Mouse (Mus musculus) gastrocnemius, postnatal 10 days (tissue): ENCODE results near the gene Papola. TPM values are rescaled to one million over a fixed set of nuclear protein-coding genes. Genes with fewer than 3 reads are reported as not detected.
"Not testable (repeated sequence)": the region's sequence is repeated elsewhere in the genome, so short reads cannot be mapped to it uniquely, and the experiment has no call there.

Experiments
- DNase-seq: peaks from one replicate; pipeline ENCODE4 v3.0.0; 2021; ENCODE audit warnings: mixed read lengths
- total RNA-seq, 2 experiments: library from RNA; stranded (reverse); gene quantifications; 2 replicates each; pipeline ENCODE4 v1.2.3; 2021

The Papola gene
- total RNA-seq, 2 experiments from 2014 or later, result 87.5 to 97.4 TPM

DNA sequence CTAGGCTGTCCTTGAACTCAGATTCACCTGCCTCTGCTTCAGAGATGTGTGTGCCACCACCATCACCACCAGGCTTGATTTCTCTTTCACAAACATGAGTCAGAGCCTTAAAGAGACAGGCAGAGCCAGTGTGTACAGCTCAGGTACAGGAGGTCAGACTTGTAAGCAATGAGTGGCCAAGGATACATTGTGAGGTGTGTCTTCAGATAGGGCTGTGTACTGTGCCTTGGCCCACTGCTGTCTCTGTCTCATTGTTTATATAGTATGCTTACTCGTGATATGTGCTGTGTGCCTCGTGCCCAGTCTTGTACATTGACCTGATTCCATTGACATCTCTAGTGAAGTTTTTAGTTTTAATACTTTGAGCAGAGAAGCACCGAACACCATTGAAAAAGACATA lies 21.3 kb downstream of the Papola start:
- DNase-seq, result no peak

- DNase-seq, result no peak
Observed at GRCm38 (mm10) chr12:105806205-105806604, 21.7 kb downstream of the Papola start.

DNA sequence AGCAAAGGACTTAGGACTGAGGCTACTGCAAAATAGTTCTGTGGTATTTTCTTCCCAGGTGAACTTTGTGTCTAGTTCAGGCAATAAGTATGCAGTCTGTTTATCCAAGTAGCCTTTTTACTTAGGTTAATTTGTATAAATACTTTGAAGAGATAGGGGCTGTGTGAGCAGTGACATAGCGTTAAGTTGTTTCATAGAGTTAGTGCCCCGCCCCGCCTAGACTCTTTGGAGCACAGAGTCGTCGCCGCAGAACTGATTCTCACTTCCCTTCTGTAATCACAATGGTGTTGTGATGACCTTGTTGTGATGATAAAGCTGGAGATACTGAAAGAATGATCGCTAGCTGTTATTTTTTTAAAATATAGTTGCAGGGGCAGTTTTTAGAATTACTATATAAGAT lies 22.9 kb downstream of the Papola start:
- no peak for DNase-seq

DNA sequence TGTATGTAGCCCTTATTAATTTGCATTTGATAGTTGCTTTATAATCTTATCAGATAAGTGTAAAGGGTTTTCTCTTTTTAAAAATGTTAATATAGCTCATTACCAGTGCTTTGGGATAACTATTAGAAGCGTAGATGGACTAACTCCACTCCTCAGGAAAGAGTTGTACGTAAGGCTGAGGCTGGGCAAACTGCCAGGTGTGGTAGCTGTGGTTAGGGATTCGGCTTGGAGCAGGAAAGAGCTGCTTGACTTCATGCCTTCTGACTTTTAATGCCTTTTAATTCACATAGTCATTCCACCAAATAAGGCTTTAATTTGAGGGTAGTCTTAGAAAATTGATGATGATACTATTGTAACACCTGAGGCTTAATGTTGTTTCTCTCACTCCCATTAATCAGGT lies 24.5 kb downstream of the Papola start:
- no peak for DNase-seq

DNA sequence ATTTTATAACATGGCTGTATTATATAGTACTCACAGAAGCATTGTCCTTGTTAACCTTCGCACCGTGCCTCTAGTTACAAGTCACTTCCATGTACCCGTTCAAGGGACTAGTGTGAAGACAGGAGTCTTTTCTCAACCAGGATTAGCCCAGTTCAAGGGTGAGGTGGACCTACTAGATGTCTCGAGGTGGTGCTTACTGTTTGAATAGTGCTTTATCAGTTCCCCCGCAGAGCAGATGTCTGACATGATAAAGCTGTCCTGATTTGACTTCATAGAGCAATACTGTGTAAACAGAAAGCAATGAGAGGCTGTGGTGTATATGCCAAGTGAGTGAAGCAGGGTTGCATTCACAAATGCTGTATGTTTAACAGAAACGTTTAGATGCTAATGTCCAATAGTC lies 26.1 kb downstream of the Papola start:
- no peak for DNase-seq

DNA sequence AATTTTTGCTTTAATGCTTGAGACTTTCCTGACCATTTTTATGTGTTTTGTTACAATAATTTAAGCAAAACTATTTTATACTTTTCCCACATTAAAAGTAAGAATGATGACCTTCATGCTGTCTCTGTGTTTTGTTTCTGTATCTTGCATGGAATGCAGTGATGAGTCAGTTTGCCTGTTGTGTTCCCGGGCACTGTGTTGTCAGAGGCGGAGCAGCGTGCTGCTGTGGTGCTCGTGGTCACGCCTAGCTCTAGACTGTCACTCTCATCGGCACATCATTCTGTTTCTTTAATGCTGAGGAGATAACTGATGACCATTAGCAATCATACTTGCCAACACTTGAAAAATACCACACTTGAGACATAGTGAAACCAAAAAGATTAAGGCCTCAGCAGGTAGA lies 29.5 kb downstream of the Papola start:
- DNase-seq, result no peak

- DNase-seq, result no peak
Observed at GRCm38 (mm10) chr12:105823472-105823871, 39.0 kb downstream of the Papola start.

GRCm38 (mm10) chr12:105824743-105825142 lies 40.2 kb downstream of the Papola start:
- DNase-seq, result no peak

DNA sequence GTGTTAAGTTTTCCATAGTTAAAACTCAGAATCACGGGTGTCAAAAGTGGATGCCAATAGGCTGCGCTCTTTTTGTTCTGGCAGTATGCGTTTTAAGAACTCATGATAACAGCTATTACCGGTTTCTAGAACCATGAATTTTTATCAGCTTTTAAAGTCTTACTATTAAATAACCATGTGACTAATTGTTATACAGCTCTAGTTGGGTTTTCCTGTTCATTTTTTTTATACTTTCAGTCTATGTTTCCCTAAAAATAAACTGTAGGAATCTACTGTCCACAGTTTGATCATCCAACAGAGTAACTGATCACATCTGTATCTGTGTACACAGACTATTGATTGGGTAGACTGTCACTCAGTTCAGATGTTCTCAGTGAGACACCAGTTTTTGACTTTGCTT lies 40.8 kb downstream of the Papola start:
- no peak for DNase-seq

- DNase-seq, result no peak
Observed at GRCm38 (mm10) chr12:105832541-105832940, 48.0 kb downstream of the Papola start.

DNA sequence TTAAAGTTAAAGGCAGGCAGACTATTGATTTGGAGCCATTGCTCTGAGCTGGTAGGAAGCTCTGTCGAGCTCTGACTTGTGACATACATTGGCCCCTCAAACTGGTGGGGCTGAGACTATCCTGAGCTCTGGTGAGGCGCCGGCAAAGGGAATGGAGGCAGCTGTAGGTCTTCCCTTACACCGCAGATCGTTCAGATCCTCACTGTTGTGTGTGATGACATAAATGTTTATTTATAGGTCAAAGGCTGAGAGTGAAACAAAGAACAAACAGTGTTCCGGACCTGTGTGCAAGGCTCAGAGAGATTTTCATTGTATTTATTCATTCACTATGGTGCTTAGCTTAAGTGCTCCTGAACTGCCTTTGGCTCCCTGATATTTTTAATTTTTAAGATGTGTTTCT lies 50.4 kb downstream of the Papola start:
- no peak for DNase-seq

DNA sequence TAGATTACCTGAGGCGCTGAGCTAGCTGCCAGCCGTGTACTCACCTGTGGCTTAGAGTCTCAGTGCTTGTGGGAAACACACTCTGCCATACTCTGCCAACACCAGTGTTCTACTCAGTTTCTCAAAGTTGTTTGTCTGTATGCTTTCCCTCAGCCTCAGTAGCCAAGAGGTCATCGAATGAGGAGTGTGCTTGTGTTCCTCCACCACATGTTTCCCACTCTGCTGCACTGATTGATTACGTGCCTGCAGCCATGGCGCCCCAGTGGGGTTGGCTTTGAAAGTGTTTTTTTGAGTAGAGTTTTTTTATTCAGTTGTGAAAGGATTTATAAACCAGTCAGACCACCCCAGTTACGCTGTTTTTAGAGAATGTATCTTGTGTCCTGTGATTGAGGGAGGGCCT lies 51.1 kb downstream of the Papola start:
- DNase-seq, result no peak

- peak; percentile 17 for DNase-seq
Observed at GRCm38 (mm10) chr12:105836196-105836595, 51.7 kb downstream of the Papola start.

DNA sequence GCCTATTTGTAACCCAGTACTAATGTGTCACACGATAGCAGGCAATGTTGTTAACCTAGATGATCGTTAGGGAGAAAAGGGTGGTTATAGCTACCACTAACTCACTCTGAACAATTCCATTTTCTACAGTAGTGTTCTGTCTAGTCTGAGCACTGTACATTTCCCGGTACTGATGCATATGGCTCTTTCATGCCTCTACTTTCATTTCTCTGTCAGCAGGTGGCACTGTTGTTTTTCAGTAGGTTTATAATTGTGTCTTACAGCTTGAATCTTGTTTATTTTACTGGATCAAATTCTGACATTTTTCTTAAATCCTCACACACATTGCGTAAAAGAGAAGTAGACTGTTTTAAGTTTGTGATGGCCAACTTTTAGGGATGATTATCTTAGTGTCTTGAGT lies 54.6 kb downstream of the Papola start:
- DNase-seq, result no peak

GRCm38 (mm10) chr12:105840545-105840944 lies 56.1 kb downstream of the Papola start:
- DNase-seq, result not testable (repeated sequence)

DNA sequence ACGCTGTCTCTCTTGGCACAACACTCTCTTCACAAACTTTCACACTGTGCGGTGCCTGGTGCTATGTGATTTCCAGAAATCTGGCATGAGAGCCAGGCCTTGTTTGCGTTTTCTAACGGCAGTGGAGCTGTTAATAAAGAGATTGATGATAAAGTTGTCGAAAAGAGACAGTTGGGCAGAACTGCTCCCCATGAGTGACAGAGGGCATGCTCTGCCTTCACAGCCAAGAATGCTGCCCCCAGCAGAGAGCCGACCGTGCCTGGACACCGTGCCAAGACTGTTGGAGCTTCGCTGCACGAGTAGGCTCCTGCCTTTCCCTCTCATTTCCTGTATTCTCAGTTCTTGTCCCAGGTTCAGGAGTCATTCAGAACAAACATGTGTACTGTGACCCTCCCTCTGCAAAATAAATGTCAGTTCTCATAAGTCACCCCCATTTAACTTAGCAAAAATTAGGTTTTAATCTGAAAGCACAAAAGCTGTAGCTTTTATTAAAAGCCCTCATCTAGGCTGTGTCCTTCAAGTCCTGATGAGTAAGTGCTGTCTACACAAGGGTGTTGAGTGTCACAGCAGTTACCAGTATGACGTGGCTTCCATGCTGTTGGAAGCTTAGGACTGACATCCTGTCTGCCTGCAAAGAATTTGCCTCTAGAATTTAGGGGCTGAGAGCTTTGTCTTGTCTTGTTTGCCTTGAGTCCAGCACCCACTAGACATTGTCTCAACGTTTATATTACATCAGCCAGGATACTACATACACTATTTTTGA lies 58.9 kb downstream of the Papola start:
- peak; percentile 38 for DNase-seq

DNA sequence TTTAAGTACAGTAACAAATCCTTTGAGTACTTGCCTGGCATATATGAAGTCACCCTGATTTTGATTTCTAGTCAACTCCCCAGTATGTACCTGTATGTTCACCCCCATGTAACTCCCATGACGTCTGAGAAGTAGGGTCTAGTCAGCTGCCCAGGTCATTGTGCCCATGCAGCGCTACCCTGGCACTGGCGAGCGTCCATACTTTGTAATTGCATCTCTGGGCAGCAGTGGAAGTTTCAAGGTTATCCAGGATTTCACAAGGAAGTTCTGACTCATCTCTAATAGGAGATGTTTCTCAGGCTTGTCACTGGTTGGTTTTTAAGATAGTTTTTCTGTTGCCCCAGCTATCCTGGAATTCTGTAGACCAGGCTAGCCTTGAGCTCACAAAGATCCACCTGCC lies 59.9 kb downstream of the Papola start:
- no peak for DNase-seq

DNA sequence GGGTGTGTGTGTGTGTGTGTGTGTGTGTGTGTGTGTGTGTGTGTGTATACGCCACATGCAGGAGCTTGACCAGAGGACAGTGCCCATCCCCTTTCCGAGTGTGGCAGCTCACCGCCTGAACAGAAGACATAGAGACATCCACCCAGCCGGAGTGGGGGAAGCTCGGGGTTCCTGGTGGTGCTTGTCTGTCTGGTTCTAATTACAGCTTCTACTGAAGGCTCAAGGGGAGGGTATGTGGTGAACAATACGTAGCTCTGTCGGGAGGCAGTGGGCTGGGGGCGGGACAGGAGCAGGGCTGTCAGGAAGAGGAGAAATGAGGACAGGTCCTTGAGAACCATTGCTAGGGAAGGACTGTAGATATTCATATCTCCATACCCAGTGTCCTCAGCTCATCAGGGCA lies 64.6 kb downstream of the Papola start:
- no peak for DNase-seq

DNA sequence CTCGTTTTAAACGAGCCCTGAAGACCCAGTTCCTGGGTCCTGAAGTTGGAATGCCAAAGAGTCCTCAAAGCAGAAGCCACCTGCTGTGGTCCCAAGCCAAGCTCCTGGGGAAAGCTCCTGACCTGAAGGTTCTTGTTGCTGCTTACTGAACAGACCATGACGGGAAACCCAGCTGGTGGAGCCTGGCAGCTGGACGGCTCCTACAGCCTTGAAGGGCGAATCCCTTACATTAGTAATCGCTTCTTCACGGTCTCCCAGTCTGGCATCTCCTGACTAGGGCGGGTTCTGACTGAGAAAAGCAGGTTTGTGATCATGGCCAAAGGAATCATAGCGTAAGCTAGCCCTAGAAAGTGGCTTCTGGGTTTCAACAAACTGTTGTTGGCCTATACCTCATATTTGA lies 66.2 kb downstream of the Papola start:
- no peak for DNase-seq

GRCm38 (mm10) chr12:105852798-105853197 lies 68.3 kb downstream of the Papola start:
- no peak for DNase-seq

DNA sequence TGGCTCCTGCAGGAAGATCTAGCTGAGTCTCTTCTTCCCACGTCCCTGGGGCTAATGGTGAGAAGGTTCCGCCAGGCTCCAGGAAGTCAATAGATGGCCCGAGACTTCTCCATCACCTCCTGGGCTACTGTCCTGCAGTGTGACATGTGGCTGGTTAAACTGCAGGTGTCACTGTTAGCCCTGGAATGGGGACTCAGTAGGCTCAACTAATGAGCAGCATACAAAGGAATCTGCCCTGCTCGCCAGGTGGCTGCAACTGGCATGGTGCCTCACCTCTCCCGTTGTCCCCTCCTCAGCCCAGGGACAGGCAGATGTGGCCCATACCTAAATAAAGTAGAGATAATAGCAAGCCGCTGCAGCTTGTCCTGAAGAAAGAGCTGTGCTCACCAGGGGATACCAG lies 70.1 kb downstream of the Papola start:
- DNase-seq, result no peak

- DNase-seq, result no peak
Observed at GRCm38 (mm10) chr12:105857902-105858640, 73.6 kb downstream of the Papola start.

- no peak for DNase-seq
Observed at GRCm38 (mm10) chr12:105862072-105862471, 77.6 kb downstream of the Papola start.

GRCm38 (mm10) chr12:105862607-105863006 lies 78.1 kb downstream of the Papola start:
- peak; percentile 48 for DNase-seq
